Mouse (Mus musculus): Measurements from ENCODE around the gene Hesx1. TPM values are rescaled to one million over a fixed set of nuclear protein-coding genes. Genes with fewer than 3 reads are reported as not detected.

Hesx1 gene
- polyA plus RNA-seq, 1 experiment from 2014 or later: not detected

Other genes with a start within 250 kb of the Hesx1 start
- gene Asb14, start 99.9 kb upstream of the Hesx1 start, polyA plus RNA-seq (2014; fragmentation: Nextera tagmentation; extraction: Ambion mirVana): not detected in 2 replicates
- gene Appl1, start 23.2 kb upstream of the Hesx1 start, polyA plus RNA-seq (2014; fragmentation: Nextera tagmentation; extraction: Ambion mirVana): 32.7 and 39.2 TPM in 2 replicates
- gene Il17rd, start 44.5 kb downstream of the Hesx1 start, polyA plus RNA-seq (2014; fragmentation: Nextera tagmentation; extraction: Ambion mirVana): 3.7 and 4.1 TPM in 2 replicates
- gene Arhgef3, start 120.5 kb downstream of the Hesx1 start, polyA plus RNA-seq (2014; fragmentation: Nextera tagmentation; extraction: Ambion mirVana): 5.1 and 7.2 TPM in 2 replicates

Measured in neural tube, embryonic 11.5 days (tissue).